Mouse (Mus musculus): ENCODE results near the gene Olfr1250.

- TF ChIP-seq MAFK (IDR thresholded peaks at IDR 0.05; ENCODE audit: insufficient read depth, low read depth, low read length) (no peak), ZNF384 (IDR thresholded peaks at IDR 0.05; ENCODE audit: low read depth, low read length) (no peak), CHD2 (IDR thresholded peaks at IDR 0.05; ENCODE audit: low read depth, low read length) (no peak), HCFC1 (IDR thresholded peaks at IDR 0.05; ENCODE audit: borderline replicate concordance, insufficient read depth, low read length) (no peak), ZC3H11A (IDR thresholded peaks at IDR 0.05; ENCODE audit: borderline replicate concordance, low read depth, low read length) (no peak)
Measured at GRCm38 (mm10) chr2:89614030-89614429, 47.2 kb downstream of the Olfr1250 start, which contains the start of gene Olfr1247.
